Comparison of ENCODE assay signal across 17 mouse cellular contexts in the genomic region with DNA sequence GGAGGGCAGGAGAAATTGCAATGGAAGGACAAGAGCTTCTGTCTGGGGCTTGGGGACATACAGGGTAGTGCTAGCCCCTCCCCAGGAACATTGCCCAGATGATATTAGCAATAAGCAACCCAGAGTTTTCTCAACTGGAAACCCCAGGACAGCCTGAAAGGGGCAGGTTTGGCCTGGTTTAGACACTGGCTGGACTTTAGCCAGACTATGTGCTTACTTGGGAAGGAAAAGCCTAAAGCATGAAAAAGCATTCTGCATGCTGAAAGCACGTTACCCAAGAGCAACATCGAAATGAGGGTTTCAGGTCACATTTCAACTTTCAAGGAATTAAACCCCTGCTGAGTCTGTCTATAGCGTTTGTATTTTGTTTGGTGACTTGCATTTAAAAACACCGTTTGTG.
A peak's percentile ranks its signal among the peaks of the same experiment; 100 is the strongest.
DNase-seq lines count a peak whose midpoint lies in the region; ATAC-seq and TF ChIP-seq lines count a peak whose summit lies in the region.
"Had no signal": no experiment of that assay in that cellular context is flagged by ENCODE, and none has a peak within 500 bp of the region (broad histone marks: within the 10 kb centered on the region; RNA-seq: fewer than 3 reads in every experiment).

No protein-coding gene starts in this region.

- H3K4me3 ChIP-seq in hindbrain, postnatal 0 days (ENCODE audit: low read length): no peak overlapping the region
- no peak overlapping the region for H3K4me3 ChIP-seq in hindbrain, embryonic 11.5 days (ENCODE audit: low read depth, low read length)
- H3K4me3 ChIP-seq in lung, embryonic 16.5 days (ENCODE audit: low read length): no peak overlapping the region
- no peak overlapping the region for H3K4me3 ChIP-seq in myocyte
- H3K4me3 ChIP-seq in midbrain, embryonic 16.5 days (ENCODE audit: low read depth, low read length): no peak overlapping the region
- H3K4me3 ChIP-seq: heart, embryonic 10.5 days; hindbrain, embryonic 15.5 days; neural tube, embryonic 15.5 days; stomach, embryonic 15.5 days had no signal

- no peaks in the 10 kb centered on the region for H3K27me3 ChIP-seq in hindbrain, postnatal 0 days (ENCODE audit: insufficient read depth, low read length)
- H3K27me3 ChIP-seq in hindbrain, embryonic 11.5 days (ENCODE audit: control insufficient read depth, insufficient read depth, low read length): no peaks in the 10 kb centered on the region
- H3K27me3 ChIP-seq in lung, embryonic 16.5 days (ENCODE audit: control insufficient read depth, insufficient read depth, low read depth, low read length): no peaks in the 10 kb centered on the region
- H3K27me3 ChIP-seq in myocyte (ENCODE audit: control insufficient read depth, insufficient read depth, insufficient read length): no peaks in the 10 kb centered on the region
- H3K27me3 ChIP-seq in midbrain, embryonic 16.5 days (ENCODE audit: control insufficient read depth, insufficient read depth, low read depth, low read length): no peaks in the 10 kb centered on the region
- H3K27me3 ChIP-seq: hindbrain, embryonic 15.5 days; neural tube, embryonic 15.5 days; stomach, embryonic 15.5 days had no signal

- no peaks in the 10 kb centered on the region for H3K36me3 ChIP-seq in hindbrain, postnatal 0 days (ENCODE audit: insufficient read depth, low read length)
- no peaks in the 10 kb centered on the region for H3K36me3 ChIP-seq in hindbrain, embryonic 11.5 days (ENCODE audit: control insufficient read depth, insufficient read depth, low read length)
- H3K36me3 ChIP-seq in lung, embryonic 16.5 days (ENCODE audit: control insufficient read depth, insufficient read depth, low read length): no peaks in the 10 kb centered on the region
- no peaks in the 10 kb centered on the region for H3K36me3 ChIP-seq in myocyte (ENCODE audit: control insufficient read depth, insufficient read depth)
- no peaks in the 10 kb centered on the region for H3K36me3 ChIP-seq in midbrain, embryonic 16.5 days (ENCODE audit: control insufficient read depth, insufficient read depth, low read length)
- H3K36me3 ChIP-seq: heart, embryonic 10.5 days; hindbrain, embryonic 15.5 days; neural tube, embryonic 15.5 days; stomach, embryonic 15.5 days had no signal

- peak; percentile 53 for DNase-seq in hindbrain, postnatal 0 days (ENCODE audit: low spot score)
- DNase-seq in hindbrain, embryonic 11.5 days (ENCODE audit: low spot score): no peak
- DNase-seq in lung, postnatal 25 days (ENCODE audit: low spot score): no peak
- peak; percentile 72 for DNase-seq in adipocyte (ENCODE audit: low spot score)
- no peak for DNase-seq in c-Kit-positive CD71-positive TER-119-positive erythroid progenitor cells, embryonic 14.5 days (ENCODE audit: low spot score)
- DNase-seq: cerebellum, adult 9-11 months; kidney, adult 18-20 months; thymus, postnatal 36 days had no signal

- no peak overlapping the region for H3ac ChIP-seq in myocyte (ENCODE audit: control insufficient read depth, insufficient read length)

- ATAC-seq in hindbrain, postnatal 0 days: 0 out of 2 replicates have a peak, but pooled peaks have one; percentile 27
- ATAC-seq in hindbrain, embryonic 11.5 days (ENCODE audit: low FRiP score): no peak
- ATAC-seq in lung, embryonic 16.5 days (ENCODE audit: low read depth): 0 out of 2 replicates have a peak, but pooled peaks have one; percentile 23
- no peak for ATAC-seq in midbrain, embryonic 16.5 days
- ATAC-seq: CD4-positive, CD25-positive, alpha-beta regulatory T cell, adult 4 months had no signal

- TF ChIP-seq CTCF in hindbrain, postnatal 0 days (IDR thresholded peaks at IDR 0.05; ENCODE audit: low read depth): no peak

- TF ChIP-seq POLR2A in myocyte (IDR thresholded peaks at IDR 0.05; ENCODE audit: insufficient read length, low read depth): no peak

- no peaks in the 10 kb centered on the region for H3K79me2 ChIP-seq in myocyte (ENCODE audit: control insufficient read depth, insufficient read depth)

- no peak overlapping the region for H3K4me2 ChIP-seq in hindbrain, postnatal 0 days (ENCODE audit: low read depth, low read length)
- no peak overlapping the region for H3K4me2 ChIP-seq in hindbrain, embryonic 11.5 days (replicated peaks; ENCODE audit: low read depth, low read length)
- no peak overlapping the region for H3K4me2 ChIP-seq in lung, embryonic 16.5 days (ENCODE audit: low read depth, low read length)
- peak overlapping the region; percentile 21 for H3K4me2 ChIP-seq in myocyte (ENCODE audit: low read depth)
- H3K4me2 ChIP-seq in midbrain, embryonic 16.5 days (ENCODE audit: low read length): no peak overlapping the region
- H3K4me2 ChIP-seq: hindbrain, embryonic 15.5 days; liver, embryonic 11.5 days; neural tube, embryonic 15.5 days; stomach, embryonic 15.5 days had no signal

- no peak overlapping the region for H3K9ac ChIP-seq in hindbrain, postnatal 0 days (replicated peaks; ENCODE audit: low read length)
- H3K9ac ChIP-seq in hindbrain, embryonic 11.5 days (ENCODE audit: low read depth, low read length): no peak overlapping the region
- no peak overlapping the region for H3K9ac ChIP-seq in lung, embryonic 16.5 days (ENCODE audit: low read length)
- H3K9ac ChIP-seq in midbrain, embryonic 16.5 days (ENCODE audit: low read depth, low read length): no peak overlapping the region
- H3K9ac ChIP-seq: hindbrain, embryonic 15.5 days; neural tube, embryonic 15.5 days; stomach, embryonic 15.5 days had no signal

- H3K9me3 ChIP-seq in hindbrain, postnatal 0 days (ENCODE audit: low read length): no peaks in the 10 kb centered on the region
- no peaks in the 10 kb centered on the region for H3K9me3 ChIP-seq in hindbrain, embryonic 11.5 days (ENCODE audit: control insufficient read depth, low read length)
- no peaks in the 10 kb centered on the region for H3K9me3 ChIP-seq in lung, embryonic 16.5 days (ENCODE audit: control insufficient read depth, low read length)
- H3K9me3 ChIP-seq in midbrain, embryonic 16.5 days (replicated peaks; ENCODE audit: control insufficient read depth, low read length, poor library complexity, severe bottlenecking): no peaks in the 10 kb centered on the region
- H3K9me3 ChIP-seq: heart, embryonic 10.5 days; hindbrain, embryonic 15.5 days; neural tube, embryonic 15.5 days; stomach, embryonic 15.5 days had no signal

- H3K27ac ChIP-seq in hindbrain, postnatal 0 days: no peak overlapping the region
- no peak overlapping the region for H3K27ac ChIP-seq in hindbrain, embryonic 11.5 days (ENCODE audit: low read depth, low read length)
- no peak overlapping the region for H3K27ac ChIP-seq in lung, embryonic 16.5 days (ENCODE audit: low read length)
- no peak overlapping the region for H3K27ac ChIP-seq in midbrain, embryonic 16.5 days (ENCODE audit: low read length)
- H3K27ac ChIP-seq: heart, embryonic 10.5 days; hindbrain, embryonic 15.5 days; neural tube, embryonic 15.5 days; stomach, embryonic 15.5 days had no signal

- 20% methylated on average over 4 of the region's 4 CpGs for WGBS in hindbrain, postnatal 0 days
- 31% methylated on average over 4 of the region's 4 CpGs for WGBS in hindbrain, embryonic 11.5 days
- WGBS in lung, embryonic 16.5 days: 40% methylated on average over 4 of the region's 4 CpGs
- WGBS in midbrain, embryonic 16.5 days: 28% methylated on average over 4 of the region's 4 CpGs

- H3K4me1 ChIP-seq in hindbrain, postnatal 0 days (ENCODE audit: insufficient read depth, low read length): no peaks in the 10 kb centered on the region
- H3K4me1 ChIP-seq in hindbrain, embryonic 11.5 days (replicated peaks; ENCODE audit: control insufficient read depth, insufficient read depth, low read length): no peaks in the 10 kb centered on the region
- no peaks in the 10 kb centered on the region for H3K4me1 ChIP-seq in lung, embryonic 16.5 days (replicated peaks; ENCODE audit: control insufficient read depth, insufficient read depth, low read length)
- H3K4me1 ChIP-seq in midbrain, embryonic 16.5 days (ENCODE audit: control insufficient read depth, insufficient read depth, low read length): no peaks in the 10 kb centered on the region
- H3K4me1 ChIP-seq: hindbrain, embryonic 15.5 days; neural tube, embryonic 15.5 days; stomach, embryonic 15.5 days had no signal

TF ChIP-seq in myocyte, 11 proteins besides CTCF, POLR2A, EP300 and RAD21:
- TF ChIP-seq E2F4 (IDR thresholded peaks at IDR 0.05; ENCODE audit: insufficient read depth) (no peak), MYOD1 (IDR thresholded peaks at IDR 0.05; ENCODE audit: control insufficient read depth in 1 of 3, insufficient read length in 2 of 3, low read depth in 2 of 3) (no peak), MYOG (IDR thresholded peaks at IDR 0.05; ENCODE audit: control insufficient read depth in 1 of 3, insufficient read depth in 1 of 3, insufficient read length in 2 of 3, low read depth in 2 of 3) (no peak), POLR2AphosphoS2 (IDR thresholded peaks at IDR 0.05; ENCODE audit: insufficient read length, low read depth) (no peak), REST (IDR thresholded peaks at IDR 0.05; ENCODE audit: insufficient read depth, insufficient read length) (no peak), USF1 (IDR thresholded peaks at IDR 0.05; ENCODE audit: low read depth) (no peak), SRF (IDR thresholded peaks at IDR 0.05; ENCODE audit: control insufficient read depth, insufficient read length, low read depth) (no peak), TCF3 (IDR thresholded peaks at IDR 0.05; ENCODE audit: insufficient read length, low read depth) (no peak), MAX (IDR thresholded peaks at IDR 0.05; ENCODE audit: low read depth) (no peak), CEBPB (IDR thresholded peaks at IDR 0.05; ENCODE audit: insufficient read depth, poor library complexity, severe bottlenecking) (no peak)
TF ChIP-seq in myocyte: peak in this region for 0.

Comparison
In these comparisons a context has a peak if more than half of its experiments do, and no peak if none do; other contexts are left out.
1. ATAC-seq: peak in hindbrain, postnatal 0 days (single experiment) and lung, embryonic 16.5 days (single experiment); none in hindbrain, embryonic 11.5 days (single experiment) and midbrain, embryonic 16.5 days (single experiment).
2. DNase-seq: peak in hindbrain, postnatal 0 days (single experiment) and adipocyte (single experiment); none in hindbrain, embryonic 11.5 days (single experiment), lung, postnatal 25 days (single experiment) and c-Kit-positive CD71-positive TER-119-positive erythroid progenitor cells, embryonic 14.5 days (single experiment).